Mouse (Mus musculus) embryonic facial prominence, embryonic 13.5 days (tissue): ENCODE results near the gene Fbn1. TPM values are rescaled to one million over a fixed set of nuclear protein-coding genes. Genes with fewer than 3 reads are reported as not detected.

Source experiments
- ATAC-seq: fragments of 200-750 bp; cut with Nextera tagmentation; 2 replicates; pipeline ENCODE4 v1.8.0; 2017; ENCODE audit warnings: low read depth; ENCODE audit not compliant: insufficient number of reproducible peaks, insufficient read depth, low FRiP score, low TSS enrichment
- H3K27ac ChIP-seq: fragments of 300-500 bp; sonication (generic); 2 replicates; pipeline ENCODE4 v1.5.1; 2015; ENCODE audit warnings: moderate library complexity, mild to moderate bottlenecking, inconsistent platforms
- H3K27me3 ChIP-seq: fragments of 300-500 bp; sonication (generic); 2 replicates; pipeline ENCODE4 v1.6.1; 2015; ENCODE audit warnings: mild to moderate bottlenecking, inconsistent platforms
- H3K36me3 ChIP-seq: fragments of 300-500 bp; sonication (generic); 2 replicates; pipeline ENCODE4 v1.6.1; 2015; ENCODE audit warnings: mild to moderate bottlenecking, inconsistent platforms
- H3K4me1 ChIP-seq: fragments of 300-500 bp; sonication (generic); 2 replicates; pipeline ENCODE4 v1.6.1; 2015; ENCODE audit warnings: inconsistent platforms
- H3K4me2 ChIP-seq: fragments of 300-500 bp; sonication (generic); 2 replicates; pipeline ENCODE4 v1.6.1; 2015; ENCODE audit warnings: moderate library complexity, mild to moderate bottlenecking, inconsistent platforms
- H3K4me3 ChIP-seq: fragments of 300-500 bp; sonication (generic); 2 replicates; pipeline ENCODE4 v1.5.1; 2015; ENCODE audit warnings: mild to moderate bottlenecking, inconsistent platforms
- H3K9ac ChIP-seq: fragments of 300-500 bp; sonication (generic); 2 replicates; pipeline ENCODE4 v1.6.1; 2015; ENCODE audit warnings: mild to moderate bottlenecking, inconsistent platforms
- H3K9me3 ChIP-seq: fragments of 300-500 bp; sonication (generic); 2 replicates; pipeline ENCODE4 v1.6.1; 2016; ENCODE audit warnings: inconsistent platforms
- WGBS: fragments of 180-500 bp; shearing (Covaris S2); methylation state at CpG from one replicate; pipeline ENCODE4 v1.1.7; 2015; ENCODE audit warnings: mixed read lengths; 5-methylcytosine and 5-hydroxymethylcytosine counted together
- polyA plus RNA-seq: library from polyadenylated mRNA; unstranded; fragments of >200 nt; fragmentation: Nextera tagmentation; extraction: Ambion mirVana; gene quantifications from 2 replicates; pipeline ENCODE4 v1.2.1, GENCODE M21; 2015

Fbn1 gene
- polyA plus RNA-seq, 1 experiment from 2014 or later: 19.3 TPM

DNA sequence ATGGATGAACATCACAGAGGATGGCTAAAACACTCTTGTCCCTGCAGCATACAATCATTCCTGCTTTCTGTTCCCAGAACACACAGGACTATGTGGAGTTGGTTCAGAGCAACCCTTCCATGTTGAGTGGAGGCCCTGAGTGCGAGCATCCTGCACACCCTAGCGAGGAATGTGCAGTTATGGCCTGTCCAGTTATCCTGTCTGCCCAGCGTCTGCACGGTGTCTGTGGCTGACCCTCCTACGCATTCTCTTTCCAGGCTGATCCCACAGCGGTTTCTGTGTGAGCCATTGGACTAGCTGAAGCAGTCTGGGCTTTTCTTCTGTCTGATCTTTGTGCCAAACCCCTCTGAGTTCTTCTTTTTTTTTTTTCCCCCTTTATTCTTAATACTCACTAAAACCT, 123.4 kb downstream of the Fbn1 start:
- Histone ChIP-seq H3K4me2 (no peak overlapping the region), H3K36me3 (peaks cover 59% of the 10 kb centered on the region), H3K27me3 (no peaks in the 10 kb centered on the region), H3K27ac (no peak overlapping the region), H3K9me3 (no peaks in the 10 kb centered on the region), H3K9ac (no peak overlapping the region), H3K4me3 (no peak overlapping the region), H3K4me1 (no peaks in the 10 kb centered on the region)
- ATAC-seq: no peak
- WGBS: 86% methylated on average over 6 of the region's 6 CpGs

DNA sequence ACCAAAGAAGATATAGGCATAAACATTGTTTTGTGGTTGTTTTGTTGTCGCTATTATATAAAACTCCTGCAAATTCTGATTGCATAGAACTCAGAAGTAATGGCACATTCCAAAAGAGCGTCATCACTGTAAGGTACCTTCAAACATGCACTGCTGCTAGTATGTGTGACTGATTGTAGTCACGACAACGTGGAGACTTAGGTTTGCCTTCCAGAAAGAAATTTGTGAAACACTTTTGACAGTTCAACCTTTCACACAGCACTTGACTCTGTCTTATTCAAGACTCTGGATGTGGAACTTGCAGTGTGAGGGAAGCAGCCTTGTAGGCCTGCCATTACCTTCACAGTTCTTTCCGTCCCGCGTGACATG, 124.5 kb downstream of the Fbn1 start:
- no peak overlapping the region for H3K4me2 ChIP-seq
- 89% methylated on average over 7 of the region's 7 CpGs for WGBS
- H3K36me3 ChIP-seq: peaks cover 50% of the 10 kb centered on the region

DNA sequence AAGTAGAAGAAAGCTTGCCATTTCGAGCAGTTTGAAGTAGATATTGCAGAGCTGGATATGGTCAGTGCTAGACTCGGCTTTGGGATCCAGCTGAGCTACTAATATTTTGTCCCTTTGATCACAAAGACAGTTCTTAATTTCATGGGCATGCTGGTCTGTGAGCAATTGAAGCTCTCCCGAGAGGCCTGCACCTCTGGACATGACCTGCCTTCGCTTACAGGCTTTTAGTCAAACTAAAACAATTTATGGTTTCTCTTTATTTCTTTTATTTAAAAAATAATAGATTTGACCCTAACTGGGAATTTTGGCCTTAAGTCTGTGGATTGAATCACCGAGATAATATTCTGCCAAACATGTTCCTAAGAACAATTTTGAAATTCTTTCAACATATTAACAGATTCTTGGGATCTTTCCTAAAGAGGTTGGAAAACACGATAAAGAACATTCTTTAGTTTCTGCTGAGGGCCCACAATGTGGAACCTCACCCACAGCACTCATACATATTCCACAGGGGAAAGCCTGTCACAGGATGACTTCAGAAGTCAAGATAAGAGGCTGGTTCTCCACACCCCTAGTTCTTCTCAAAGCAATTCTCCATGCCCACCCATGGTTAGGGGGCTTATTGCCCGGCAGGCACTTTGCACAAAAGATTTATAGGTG, 125.0 kb downstream of the Fbn1 start:
- Histone ChIP-seq H3K4me2 (no peak overlapping the region), H3K27me3 (no peaks in the 10 kb centered on the region), H3K36me3 (peaks cover 49% of the 10 kb centered on the region), H3K4me1 (no peaks in the 10 kb centered on the region), H3K4me3 (no peak overlapping the region), H3K27ac (no peak overlapping the region), H3K9me3 (no peaks in the 10 kb centered on the region), H3K9ac (no peak overlapping the region)
- no peak for ATAC-seq
- WGBS: 66% methylated on average over 7 of the region's 7 CpGs

More for the DNA sequence above, 124.5 kb downstream of the Fbn1 start:
- H3K9me3 ChIP-seq: no peaks in the 10 kb centered on the region
- no peak overlapping the region for H3K9ac ChIP-seq
- H3K4me3 ChIP-seq: no peak overlapping the region
- H3K27ac ChIP-seq: no peak overlapping the region
- no peaks in the 10 kb centered on the region for H3K27me3 ChIP-seq
- ATAC-seq: no peak
- no peaks in the 10 kb centered on the region for H3K4me1 ChIP-seq

DNA sequence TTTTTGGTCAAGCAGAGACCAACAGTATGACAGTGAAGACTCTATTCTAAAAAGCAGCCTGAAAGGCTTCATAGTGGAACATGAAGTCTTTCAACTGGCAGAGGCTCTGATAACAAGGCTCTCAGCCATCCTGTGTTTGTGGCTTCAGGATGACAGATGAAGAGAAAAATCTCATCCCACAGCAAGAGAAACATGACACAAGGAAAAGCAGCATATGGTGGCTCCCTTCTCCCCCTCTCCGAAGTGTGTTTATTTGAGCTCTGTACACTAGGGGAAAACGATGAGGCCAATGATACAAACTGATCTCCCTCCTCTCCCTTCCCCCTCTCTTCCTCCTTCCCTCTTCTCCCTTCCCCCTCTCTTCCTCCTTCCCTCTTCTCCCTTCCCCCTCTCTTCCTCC, 127.7 kb downstream of the Fbn1 start:
- no peaks in the 10 kb centered on the region for H3K27me3 ChIP-seq
- H3K27ac ChIP-seq: no peak overlapping the region
- 74% methylated on average over 2 of the region's 2 CpGs for WGBS
- H3K9ac ChIP-seq: no peak overlapping the region
- no peak overlapping the region for H3K4me2 ChIP-seq
- no peak for ATAC-seq
- H3K4me1 ChIP-seq: no peaks in the 10 kb centered on the region
- H3K4me3 ChIP-seq: no peak overlapping the region
- H3K36me3 ChIP-seq: peaks cover 48% of the 10 kb centered on the region
- no peaks in the 10 kb centered on the region for H3K9me3 ChIP-seq

DNA sequence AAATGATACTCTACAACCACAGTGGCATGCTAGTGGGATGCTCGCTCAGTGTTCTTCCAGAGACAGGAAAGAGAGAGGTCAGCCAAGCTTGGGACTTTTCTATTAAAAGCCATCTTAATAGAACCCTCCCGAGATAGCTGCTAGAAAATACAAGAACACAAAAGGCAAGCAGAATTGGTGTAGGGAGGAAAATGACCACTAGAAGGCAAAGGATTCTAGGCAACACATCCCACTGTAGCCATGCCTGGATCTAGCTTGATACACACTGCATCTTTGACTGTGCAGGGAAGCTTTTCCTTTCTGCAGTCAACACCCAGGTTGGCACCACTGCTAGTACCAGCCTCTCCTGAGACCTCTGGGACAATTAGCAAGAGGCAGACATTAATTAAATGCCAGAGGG, 128.6 kb downstream of the Fbn1 start:
- Histone ChIP-seq H3K9ac (no peak overlapping the region), H3K27ac (no peak overlapping the region), H3K27me3 (no peaks in the 10 kb centered on the region), H3K4me2 (no peak overlapping the region), H3K4me1 (no peaks in the 10 kb centered on the region), H3K36me3 (peaks cover 50% of the 10 kb centered on the region), H3K4me3 (no peak overlapping the region), H3K9me3 (no peaks in the 10 kb centered on the region)
- 78% methylated on average over 2 of the region's 2 CpGs for WGBS
- no peak for ATAC-seq

DNA sequence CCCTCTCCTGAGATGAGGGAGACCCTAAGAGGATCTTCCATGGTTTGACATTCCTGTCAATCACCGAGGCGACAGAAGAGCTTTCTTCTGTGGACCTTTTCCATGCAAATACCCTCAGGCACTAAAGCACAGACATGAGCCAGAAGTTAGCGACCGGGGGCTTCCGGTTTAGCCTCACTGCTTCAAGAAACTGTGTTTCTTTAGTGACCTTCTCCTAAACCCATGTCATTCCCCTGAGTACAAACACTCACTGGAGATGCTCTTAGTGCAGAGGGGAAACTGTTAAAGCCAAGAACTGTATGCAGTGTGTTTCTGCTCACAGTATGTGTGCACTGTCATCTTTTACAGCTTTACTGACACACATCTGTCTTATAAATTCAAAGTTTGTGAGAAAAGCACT, 131.9 kb downstream of the Fbn1 start:
- Histone ChIP-seq H3K4me1 (no peaks in the 10 kb centered on the region), H3K27ac (no peak overlapping the region), H3K9me3 (no peaks in the 10 kb centered on the region), H3K36me3 (peaks cover 45% of the 10 kb centered on the region), H3K4me2 (no peak overlapping the region), H3K4me3 (no peak overlapping the region), H3K9ac (no peak overlapping the region), H3K27me3 (no peaks in the 10 kb centered on the region)
- no peak for ATAC-seq
- whole genome bisulfite sequencing: 31% methylated on average over 5 of the region's 5 CpGs

DNA sequence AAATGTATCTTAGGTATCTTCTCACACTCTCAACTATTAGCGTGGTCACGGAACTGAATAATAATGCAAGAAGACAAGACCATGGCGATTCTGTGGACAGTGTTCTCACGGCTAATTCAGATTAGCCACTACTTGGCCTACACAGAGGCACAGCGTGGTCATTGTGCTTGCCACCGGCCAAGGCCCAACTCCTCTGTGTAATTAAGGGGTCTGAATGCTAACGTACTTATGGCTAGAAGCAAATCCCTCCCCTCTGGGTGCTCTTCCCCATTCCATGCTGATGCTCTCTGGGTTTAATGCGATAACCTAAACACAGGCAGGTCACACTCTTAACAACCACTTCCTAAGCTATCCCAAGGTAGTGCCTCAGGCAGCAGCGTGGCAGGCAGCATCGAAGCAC, 132.5 kb downstream of the Fbn1 start:
- Histone ChIP-seq H3K27ac (no peak overlapping the region), H3K9ac (no peak overlapping the region), H3K4me3 (no peak overlapping the region), H3K27me3 (no peaks in the 10 kb centered on the region), H3K4me2 (no peak overlapping the region), H3K36me3 (peaks cover 48% of the 10 kb centered on the region), H3K4me1 (no peaks in the 10 kb centered on the region), H3K9me3 (no peaks in the 10 kb centered on the region)
- ATAC-seq: no peak
- WGBS: 57% methylated on average over 10 of the region's 10 CpGs

DNA sequence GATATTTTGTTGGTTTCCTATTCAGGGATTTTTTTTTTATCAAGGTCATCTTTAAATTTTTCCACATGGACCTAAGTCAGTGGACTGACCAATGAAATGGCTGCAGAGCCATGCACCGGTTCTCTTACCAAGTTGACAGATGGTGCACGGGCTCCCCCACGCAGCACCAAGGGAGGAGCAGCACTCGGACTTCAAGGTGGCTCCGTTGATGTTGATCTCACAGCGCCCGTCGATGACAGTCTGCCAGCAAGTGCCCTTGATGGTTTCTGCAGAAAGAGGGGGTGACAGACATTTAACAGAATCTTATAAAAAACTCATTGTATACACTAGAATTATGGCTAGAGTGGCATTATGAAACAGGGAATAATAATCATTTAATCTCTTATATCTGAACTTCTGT, 138.1 kb downstream of the Fbn1 start:
- no peak overlapping the region for H3K4me2 ChIP-seq
- no peaks in the 10 kb centered on the region for H3K27me3 ChIP-seq
- H3K36me3 ChIP-seq: peaks cover 77% of the 10 kb centered on the region
- WGBS: 90% methylated on average over 8 of the region's 8 CpGs
- H3K9me3 ChIP-seq: no peaks in the 10 kb centered on the region
- ATAC-seq: no peak
- H3K4me1 ChIP-seq: no peaks in the 10 kb centered on the region
- no peak overlapping the region for H3K4me3 ChIP-seq
- no peak overlapping the region for H3K27ac ChIP-seq
- no peak overlapping the region for H3K9ac ChIP-seq

DNA sequence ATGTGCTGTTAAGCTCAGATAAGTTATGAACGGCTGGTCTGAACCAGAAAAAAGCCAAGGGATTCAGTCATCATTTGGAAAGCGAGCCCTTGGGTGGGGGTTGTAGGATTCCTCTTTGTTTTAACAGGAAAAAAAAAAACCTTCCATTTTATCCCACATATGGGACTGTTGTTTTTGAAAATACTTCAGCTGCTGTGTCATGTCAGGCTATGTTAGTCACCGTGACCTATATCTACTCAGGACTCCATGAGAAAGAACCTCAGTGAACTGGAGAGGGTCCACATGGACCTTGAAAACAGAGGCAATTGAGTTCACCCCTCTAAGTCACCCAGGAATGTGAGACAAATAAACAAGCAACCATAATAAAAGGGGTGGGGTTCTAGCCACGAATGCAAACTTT, 139.2 kb downstream of the Fbn1 start:
- WGBS: 73% methylated on average over 4 of the region's 4 CpGs
- no peak overlapping the region for H3K27ac ChIP-seq
- H3K27me3 ChIP-seq: no peaks in the 10 kb centered on the region
- H3K4me3 ChIP-seq: no peak overlapping the region
- H3K9me3 ChIP-seq: no peaks in the 10 kb centered on the region
- no peak for ATAC-seq
- H3K4me2 ChIP-seq: no peak overlapping the region
- peaks cover 73% of the 10 kb centered on the region for H3K36me3 ChIP-seq
- no peak overlapping the region for H3K9ac ChIP-seq
- no peaks in the 10 kb centered on the region for H3K4me1 ChIP-seq

DNA sequence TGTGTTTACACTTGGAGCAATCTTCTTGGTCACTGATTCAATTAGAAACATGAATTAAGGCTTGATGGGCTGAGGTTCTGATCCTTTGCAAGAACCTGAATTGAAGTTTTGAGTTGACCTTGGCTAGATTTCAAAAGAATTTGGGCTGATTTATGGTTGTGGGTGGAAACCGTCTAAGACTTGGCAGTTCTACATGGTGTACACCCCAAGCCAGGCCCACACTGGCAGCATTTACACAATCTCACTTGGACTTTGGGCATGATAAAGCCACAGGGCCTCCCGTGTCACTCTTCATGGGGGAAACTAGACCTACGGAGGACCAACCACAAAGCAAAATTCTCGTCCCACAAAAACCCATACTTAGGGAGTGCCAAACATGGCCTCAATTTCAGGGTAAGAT, 146.1 kb downstream of the Fbn1 start:
- peaks cover 81% of the 10 kb centered on the region for H3K36me3 ChIP-seq
- no peak overlapping the region for H3K4me3 ChIP-seq
- H3K9ac ChIP-seq: no peak overlapping the region
- H3K27ac ChIP-seq: no peak overlapping the region
- 81% methylated on average over 4 of the region's 4 CpGs for WGBS
- ATAC-seq: no peak
- no peaks in the 10 kb centered on the region for H3K4me1 ChIP-seq
- H3K4me2 ChIP-seq: no peak overlapping the region
- no peaks in the 10 kb centered on the region for H3K27me3 ChIP-seq
- no peaks in the 10 kb centered on the region for H3K9me3 ChIP-seq

DNA sequence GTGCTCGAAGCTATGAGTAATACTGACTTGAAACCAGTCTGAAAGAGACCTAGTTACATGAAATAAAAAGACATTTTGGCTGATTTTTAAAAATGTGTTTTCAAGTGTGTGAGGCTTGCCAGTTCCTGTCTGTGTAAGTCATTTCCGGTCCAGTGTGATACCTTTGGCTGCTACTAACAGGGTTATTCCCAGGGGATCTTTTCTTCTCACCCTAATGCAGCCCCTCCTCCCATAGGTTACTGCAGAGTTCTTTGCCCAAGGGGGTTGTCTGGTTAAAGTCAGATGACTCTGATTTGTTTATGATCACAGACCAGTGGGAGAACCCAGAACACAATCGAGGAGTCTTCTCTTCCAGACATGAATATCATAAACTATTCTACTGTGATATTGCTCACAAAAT, 151.3 kb downstream of the Fbn1 start:
- Histone ChIP-seq H3K9ac (no peak overlapping the region), H3K4me3 (no peak overlapping the region), H3K4me2 (no peak overlapping the region), H3K9me3 (no peaks in the 10 kb centered on the region), H3K27ac (no peak overlapping the region), H3K4me1 (peaks cover 13% of the 10 kb centered on the region; the same call in 1 of the 2 replicates), H3K36me3 (peaks cover 51% of the 10 kb centered on the region), H3K27me3 (no peaks in the 10 kb centered on the region)
- WGBS: 52% methylated on average over 3 of the region's 3 CpGs
- no peak for ATAC-seq

DNA sequence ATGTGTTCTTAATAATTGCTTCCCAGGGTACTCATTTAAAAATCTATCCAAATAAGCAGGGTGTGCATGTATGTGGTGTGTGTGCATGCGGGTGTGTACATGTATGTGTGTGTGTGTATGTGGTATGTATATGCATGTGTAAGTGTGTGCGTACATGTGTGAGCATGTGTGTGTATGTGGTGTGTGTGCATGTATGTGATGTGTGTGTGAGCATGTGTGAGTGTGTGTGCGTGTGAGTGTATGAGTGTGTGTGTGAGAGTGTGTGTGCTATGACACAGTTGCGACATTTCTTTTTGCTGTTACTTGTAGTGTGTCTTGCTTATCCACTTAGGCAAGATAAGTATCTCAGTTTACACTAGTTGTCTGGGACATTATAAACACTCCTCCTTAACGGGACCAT, 151.7 kb downstream of the Fbn1 start:
- H3K36me3 ChIP-seq: peaks cover 51% of the 10 kb centered on the region
- H3K4me3 ChIP-seq: no peak overlapping the region
- H3K27ac ChIP-seq: no peak overlapping the region
- 80% methylated on average over 5 of the region's 5 CpGs for WGBS
- no peaks in the 10 kb centered on the region for H3K9me3 ChIP-seq
- ATAC-seq: no peak
- H3K4me2 ChIP-seq: no peak overlapping the region
- H3K9ac ChIP-seq: no peak overlapping the region
- peaks cover 13% of the 10 kb centered on the region; the same call in 1 of the 2 replicates for H3K4me1 ChIP-seq
- H3K27me3 ChIP-seq: no peaks in the 10 kb centered on the region
